Mouse (Mus musculus) embryonic facial prominence, embryonic 11.5 days (tissue): ENCODE data around the gene Bace2. TPM values are rescaled to one million over a fixed set of nuclear protein-coding genes. Genes with fewer than 3 reads are reported as not detected.

ENCODE experiments used
- ATAC-seq: fragments of 200-750 bp; cut with Nextera tagmentation; replicated peaks from 2 replicates; pipeline ENCODE4 v1.8.0; 2017; ENCODE audit warnings: low read depth; ENCODE audit not compliant: insufficient number of reproducible peaks, low FRiP score, low TSS enrichment
- DNase-seq: peaks from one replicate; pipeline ENCODE4 v3.0.0-alpha.2; 2015; ENCODE audit warnings: low spot score
- H3K27ac ChIP-seq: fragments of 300-500 bp; sonication (generic); replicated peaks from 2 replicates; pipeline ENCODE4 v1.5.1; 2014; ENCODE audit warnings: mild to moderate bottlenecking, low read depth, low read length, control low read depth
- H3K27me3 ChIP-seq: fragments of 300-500 bp; sonication (generic); 2 replicates; pipeline ENCODE4 v1.6.1; 2014; ENCODE audit warnings: mild to moderate bottlenecking, low read length, moderate library complexity, mixed read lengths; ENCODE audit not compliant: control insufficient read depth, insufficient read depth
- H3K36me3 ChIP-seq: fragments of 300-500 bp; sonication (generic); replicated peaks from 2 replicates; pipeline ENCODE4 v1.6.1; 2014; ENCODE audit warnings: low read depth, mild to moderate bottlenecking, low read length, moderate library complexity, mixed read lengths; ENCODE audit not compliant: control insufficient read depth, insufficient read depth
- H3K4me1 ChIP-seq: fragments of 300-500 bp; sonication (generic); 2 replicates; pipeline ENCODE4 v1.6.1; 2014; ENCODE audit warnings: low read length, mixed read lengths; ENCODE audit not compliant: control insufficient read depth, insufficient read depth
- H3K4me2 ChIP-seq: fragments of 300-500 bp; sonication (generic); 2 replicates; pipeline ENCODE4 v1.6.1; 2014; ENCODE audit warnings: low read depth, mild to moderate bottlenecking, control low read depth, low read length, moderate library complexity
- H3K4me3 ChIP-seq: fragments of 300-500 bp; sonication (generic); 2 replicates; pipeline ENCODE4 v1.5.1; 2014; ENCODE audit warnings: low read depth, low read length, control low read depth
- H3K9ac ChIP-seq: fragments of 300-500 bp; sonication (generic); replicated peaks from 2 replicates; pipeline ENCODE4 v1.6.1; 2014; ENCODE audit warnings: mild to moderate bottlenecking, control low read depth, low read length
- H3K9me3 ChIP-seq: fragments of 300-500 bp; sonication (generic); replicated peaks from 2 replicates; pipeline ENCODE4 v1.6.1; 2016; ENCODE audit warnings: mild to moderate bottlenecking, low read length, inconsistent platforms, mixed read lengths; ENCODE audit not compliant: control insufficient read depth
- WGBS: fragments of 180-500 bp; shearing (Covaris S2); extraction: QIAGEN DNeasy Blood & Tissue Kit; methylation state at CpG from one replicate; pipeline ENCODE4 v1.1.7; 2014; 5-methylcytosine and 5-hydroxymethylcytosine counted together
- polyA plus RNA-seq: library from polyadenylated mRNA; unstranded; fragments of >200 nt; fragmentation: Nextera tagmentation; extraction: Ambion mirVana; gene quantifications from 2 replicates; pipeline ENCODE4 v1.2.1, GENCODE M21; 2014

The Bace2 gene
- polyA plus RNA-seq, 1 experiment from 2014 or later, result 3.7 TPM

DNA sequence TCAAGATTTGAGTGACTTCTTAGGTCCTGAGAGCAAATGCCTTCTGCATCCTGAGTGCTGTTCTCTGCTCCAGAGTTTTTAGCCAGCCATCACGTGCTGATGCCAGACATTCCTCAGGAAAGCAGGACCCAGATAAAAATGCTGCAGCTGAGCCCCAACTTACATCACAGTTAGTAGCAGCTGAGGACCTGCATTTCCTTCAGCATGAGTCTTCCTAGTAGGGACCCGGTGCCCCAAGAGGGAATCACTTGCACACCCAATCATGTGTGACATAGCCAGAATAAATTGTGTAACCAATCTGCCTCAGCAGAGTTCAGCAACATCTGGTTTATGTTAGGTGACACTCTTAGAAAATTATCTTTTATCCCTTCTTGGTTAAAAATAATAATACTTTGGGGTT is 34.7 kb downstream of the Bace2 start:
- Histone ChIP-seq H3K27me3 (no peaks in the 10 kb centered on the region), H3K4me3 (no peak overlapping the region), H3K4me1 (peaks cover 2% of the 10 kb centered on the region; the same call in 1 of the 2 replicates), H3K36me3 (no peaks in the 10 kb centered on the region), H3K9ac (no peak overlapping the region), H3K4me2 (no peak overlapping the region), H3K9me3 (no peaks in the 10 kb centered on the region), H3K27ac (no peak overlapping the region)
- 38% methylated on average over 2 of the region's 2 CpGs for WGBS
- peak; percentile 54 for DNase-seq
- ATAC-seq, result no peak

DNA sequence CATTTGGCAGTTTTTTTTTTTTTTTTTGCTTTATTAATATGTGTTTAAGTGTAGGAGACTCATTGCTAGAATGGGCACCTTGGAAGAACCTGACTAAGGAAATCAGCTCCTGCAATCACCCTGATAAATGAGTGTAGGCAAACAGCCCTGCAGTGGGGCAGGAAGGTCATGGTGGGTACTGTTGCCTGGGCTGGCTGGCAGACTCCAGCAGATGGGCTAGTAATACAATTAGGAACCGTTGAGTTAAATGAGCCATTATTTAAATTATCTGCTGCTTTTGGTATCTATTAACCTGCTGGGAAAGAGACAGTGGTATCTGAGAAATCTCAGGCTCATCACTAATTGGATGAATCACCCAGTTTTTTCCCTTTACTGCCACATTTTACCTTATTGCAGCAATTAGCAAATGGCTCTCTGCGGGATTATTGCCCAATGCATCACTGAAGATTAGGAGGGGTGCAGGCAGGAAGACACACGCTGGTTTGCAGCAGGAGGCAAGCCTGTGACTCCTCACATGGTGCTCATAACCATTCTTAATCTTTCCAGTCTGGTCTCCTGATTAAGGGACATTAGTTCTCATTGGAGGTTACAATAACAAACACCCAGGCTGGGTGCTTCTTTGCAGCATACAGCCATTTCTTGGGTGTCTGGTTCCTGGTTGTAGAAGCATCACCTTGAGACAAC is 35.3 kb downstream of the Bace2 start:
- no peak for DNase-seq
- no peak overlapping the region for H3K4me2 ChIP-seq
- H3K36me3 ChIP-seq, result no peaks in the 10 kb centered on the region
- peaks cover 2% of the 10 kb centered on the region; the same call in 1 of the 2 replicates for H3K4me1 ChIP-seq
- ATAC-seq, result no peak
- 37% methylated on average over 3 of the region's 3 CpGs for WGBS
- no peak overlapping the region for H3K9ac ChIP-seq
- H3K27me3 ChIP-seq, result no peaks in the 10 kb centered on the region
- H3K4me3 ChIP-seq, result no peak overlapping the region
- H3K27ac ChIP-seq, result no peak overlapping the region
- no peaks in the 10 kb centered on the region for H3K9me3 ChIP-seq

DNA sequence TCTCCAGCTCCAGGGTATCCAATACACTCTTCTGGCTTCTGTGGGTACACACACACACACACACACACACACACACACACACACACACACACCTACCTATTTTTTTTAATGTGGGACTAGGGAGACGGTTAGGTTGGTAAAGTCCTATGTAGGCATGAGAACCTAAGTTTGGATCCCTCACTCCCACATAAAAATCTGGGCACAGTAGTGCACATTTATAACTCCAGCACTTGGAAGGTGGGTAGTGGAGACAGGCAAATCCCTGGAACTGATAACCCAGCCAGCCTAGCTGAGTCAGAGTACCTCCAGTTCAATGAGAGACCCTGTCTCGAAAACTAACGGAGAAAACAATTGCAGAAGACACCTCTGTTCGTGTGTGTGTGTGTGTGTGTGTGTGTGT is 39.9 kb downstream of the Bace2 start:
- Histone ChIP-seq H3K27me3 (no peaks in the 10 kb centered on the region), H3K4me3 (no peak overlapping the region), H3K9ac (no peak overlapping the region), H3K36me3 (no peaks in the 10 kb centered on the region), H3K9me3 (no peaks in the 10 kb centered on the region), H3K4me1 (no peaks in the 10 kb centered on the region), H3K4me2 (no peak overlapping the region), H3K27ac (no peak overlapping the region)
- no peak for DNase-seq
- 89% methylated on average over 4 of the region's 4 CpGs for WGBS
- no peak for ATAC-seq

DNA sequence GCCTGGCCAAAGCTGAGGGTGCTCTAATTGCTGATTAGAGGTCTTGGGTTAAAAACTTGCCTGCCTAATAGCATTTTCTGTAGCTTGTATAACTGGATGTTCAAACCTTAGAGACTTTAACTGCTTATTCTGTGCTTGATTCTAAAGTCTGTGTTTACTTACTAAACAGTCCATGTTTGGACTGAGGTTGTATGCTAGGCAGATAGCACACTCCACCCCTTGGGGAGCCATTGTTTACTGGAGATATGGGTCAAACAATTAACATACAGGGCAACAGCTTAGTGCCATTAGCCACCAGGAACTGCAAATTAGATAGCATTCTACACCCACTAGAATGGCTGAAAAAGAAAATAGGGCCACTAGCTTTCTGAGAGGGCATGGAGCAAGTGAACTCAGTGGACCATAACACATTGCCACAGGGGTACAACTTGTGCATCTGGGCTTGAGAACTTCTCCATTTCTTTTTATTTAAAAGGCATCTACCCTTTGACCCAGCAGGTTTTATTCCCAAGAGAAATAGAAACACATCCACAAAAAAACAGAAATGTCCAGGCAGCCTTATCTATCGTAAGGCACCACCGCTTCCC is 41.5 kb downstream of the Bace2 start:
- Histone ChIP-seq H3K9ac (no peak overlapping the region), H3K27ac (no peak overlapping the region), H3K27me3 (no peaks in the 10 kb centered on the region), H3K4me2 (no peak overlapping the region), H3K36me3 (no peaks in the 10 kb centered on the region), H3K4me1 (no peaks in the 10 kb centered on the region), H3K9me3 (no peaks in the 10 kb centered on the region), H3K4me3 (no peak overlapping the region)
- DNase-seq (no peak), ATAC-seq (no peak)
- 97% methylated on average over 2 of the region's 2 CpGs for WGBS

DNA sequence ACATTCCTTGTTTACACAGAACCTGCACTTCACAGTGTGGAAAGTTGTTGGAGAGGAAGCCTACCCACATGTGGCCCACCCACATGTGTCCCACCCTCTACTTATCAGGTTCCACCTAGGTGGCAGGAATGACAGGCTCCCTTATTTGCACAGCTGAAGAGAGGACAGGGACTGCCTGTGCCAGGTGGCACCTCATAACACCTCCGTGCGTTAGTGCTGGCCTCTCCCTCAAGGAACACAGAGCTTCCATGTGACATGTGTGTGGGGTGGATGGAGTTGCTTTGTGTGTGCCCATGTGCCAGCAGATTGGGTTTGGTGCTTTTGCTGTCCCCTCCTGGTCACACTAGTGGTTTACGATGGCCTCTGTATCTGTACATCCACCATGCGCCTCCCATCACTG is 43.4 kb downstream of the Bace2 start:
- no peak for DNase-seq
- Histone ChIP-seq H3K27ac (no peak overlapping the region), H3K27me3 (no peaks in the 10 kb centered on the region), H3K9ac (no peak overlapping the region), H3K4me1 (no peaks in the 10 kb centered on the region), H3K9me3 (no peaks in the 10 kb centered on the region), H3K36me3 (no peaks in the 10 kb centered on the region), H3K4me2 (no peak overlapping the region), H3K4me3 (no peak overlapping the region)
- ATAC-seq, result no peak
- WGBS, result 91% methylated on average over 4 of the region's 4 CpGs

DNA sequence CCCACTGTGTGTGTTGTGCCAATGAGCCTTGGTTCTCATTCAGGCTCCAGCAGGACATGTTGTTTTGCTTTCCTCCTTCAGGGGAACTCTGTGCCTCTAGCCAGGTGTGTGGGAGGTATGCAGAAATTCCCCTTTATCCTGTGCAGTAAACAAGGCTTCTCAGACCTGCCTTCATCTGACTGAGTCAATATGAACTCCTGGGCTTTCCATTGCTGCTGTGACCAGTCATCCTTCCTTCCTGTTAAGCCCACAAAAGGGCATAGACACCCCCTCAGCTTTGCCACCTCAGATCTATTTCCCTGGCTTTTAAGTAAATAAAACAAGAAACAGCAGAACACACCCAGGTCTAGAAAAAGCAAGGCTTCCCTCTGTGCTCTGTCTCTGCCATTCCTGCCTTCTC is 45.2 kb downstream of the Bace2 start:
- Histone ChIP-seq H3K4me1 (no peaks in the 10 kb centered on the region), H3K9ac (no peak overlapping the region), H3K4me3 (no peak overlapping the region), H3K27ac (no peak overlapping the region), H3K4me2 (no peak overlapping the region), H3K36me3 (no peaks in the 10 kb centered on the region), H3K9me3 (no peaks in the 10 kb centered on the region), H3K27me3 (no peaks in the 10 kb centered on the region)
- DNase-seq (no peak), ATAC-seq (no peak)

DNA sequence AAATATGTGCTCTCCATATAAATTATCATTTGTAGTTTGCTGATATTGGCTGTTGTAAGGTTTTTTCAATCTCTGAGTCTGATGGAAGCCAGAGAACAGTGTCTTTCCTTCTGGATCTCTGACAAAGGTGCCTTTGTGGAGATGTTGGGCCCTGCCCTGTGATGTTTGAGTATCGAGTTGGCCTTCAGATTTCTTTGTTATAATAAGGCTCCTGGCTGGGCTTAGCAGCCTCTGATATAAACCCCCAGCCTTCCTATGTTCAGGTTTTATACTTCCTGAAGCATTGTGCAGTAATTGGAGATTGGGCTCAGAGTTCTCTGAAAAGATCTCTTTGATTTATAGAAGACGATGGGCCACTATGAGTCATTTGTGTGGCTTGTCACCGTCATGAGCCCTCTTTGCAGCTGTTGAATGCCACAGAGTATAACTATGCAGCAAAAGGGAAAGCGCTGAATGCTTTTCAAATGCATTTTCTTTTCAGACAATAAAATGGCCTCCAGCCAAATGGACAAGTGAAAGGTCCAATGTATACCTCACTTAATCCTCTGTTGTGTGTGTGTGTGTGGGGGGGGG is 45.8 kb downstream of the Bace2 start:
- no peak for ATAC-seq
- Histone ChIP-seq H3K4me1 (no peaks in the 10 kb centered on the region), H3K4me2 (no peak overlapping the region), H3K4me3 (no peak overlapping the region), H3K27me3 (no peaks in the 10 kb centered on the region), H3K27ac (no peak overlapping the region), H3K36me3 (no peaks in the 10 kb centered on the region), H3K9ac (no peak overlapping the region), H3K9me3 (no peaks in the 10 kb centered on the region)
- 73% methylated on average over 4 of the region's 4 CpGs for WGBS
- no peak for DNase-seq

DNA sequence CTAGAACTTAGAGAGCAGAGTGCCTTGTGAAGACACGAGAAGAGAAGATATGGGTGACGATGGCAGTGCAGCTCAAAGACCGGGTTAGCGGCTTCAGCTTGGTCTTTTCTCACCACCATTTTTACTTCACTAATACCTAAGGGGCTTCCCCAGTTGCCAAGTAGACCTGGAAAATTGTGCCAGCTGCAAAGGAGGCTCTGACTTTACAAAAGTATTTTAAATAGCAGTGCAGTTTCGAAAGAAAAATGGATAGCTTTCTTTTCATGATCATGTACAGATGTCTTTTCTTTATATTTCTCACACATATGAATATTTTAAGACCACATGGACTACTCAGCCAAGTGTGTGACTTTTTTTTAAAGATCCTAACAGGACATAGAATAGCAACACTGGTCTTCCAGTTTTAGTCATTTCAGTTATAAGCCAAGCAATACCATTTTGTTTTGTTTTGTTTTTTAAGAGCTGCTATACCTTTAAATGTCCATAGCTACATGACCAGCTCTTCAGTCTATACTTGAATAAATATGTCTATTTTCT is 49.0 kb downstream of the Bace2 start:
- WGBS, result 86% methylated on average over 5 of the region's 5 CpGs
- DNase-seq, result no peak
- H3K4me1 ChIP-seq, result no peaks in the 10 kb centered on the region
- H3K27me3 ChIP-seq, result no peaks in the 10 kb centered on the region
- H3K4me2 ChIP-seq, result no peak overlapping the region
- no peak for ATAC-seq
- H3K9me3 ChIP-seq, result no peaks in the 10 kb centered on the region
- H3K9ac ChIP-seq, result no peak overlapping the region
- H3K36me3 ChIP-seq, result no peaks in the 10 kb centered on the region
- H3K27ac ChIP-seq, result no peak overlapping the region
- no peak overlapping the region for H3K4me3 ChIP-seq
